Mouse (Mus musculus) neural tube, embryonic 12.5 days (tissue): ENCODE measurements at regions not wholly inside any gene's neighbourhood (a gene's known extent, or its start where the extent isn't known, plus 50 kb on each side); places are given as distances from the start of the nearest gene placed in this dataset.

Experiments used
- ATAC-seq: fragments of 200-750 bp; cut with Nextera tagmentation; 2 replicates; pipeline ENCODE4 v1.8.0; 2017; ENCODE audit warnings: low read depth, mild to moderate bottlenecking, moderate TSS enrichment, moderate library complexity; ENCODE audit not compliant: low FRiP score
- H3K27ac ChIP-seq: fragments of 300-500 bp; sonication (generic); 2 replicates; pipeline ENCODE4 v1.5.1; 2016
- H3K27me3 ChIP-seq: fragments of 300-500 bp; sonication (generic); replicated peaks from 2 replicates; pipeline ENCODE4 v1.6.1; 2016; ENCODE audit warnings: mild to moderate bottlenecking
- H3K36me3 ChIP-seq: fragments of 300-500 bp; sonication (generic); 2 replicates; pipeline ENCODE4 v1.6.1; 2016; ENCODE audit warnings: mild to moderate bottlenecking
- H3K4me1 ChIP-seq: fragments of 300-500 bp; sonication (generic); 2 replicates; pipeline ENCODE4 v1.6.1; 2016
- H3K4me2 ChIP-seq: fragments of 300-500 bp; sonication (generic); replicated peaks from 2 replicates; pipeline ENCODE4 v1.6.1; 2016; ENCODE audit warnings: mild to moderate bottlenecking
- H3K4me3 ChIP-seq: fragments of 300-500 bp; sonication (generic); 2 replicates; pipeline ENCODE4 v1.5.1; 2016
- H3K9ac ChIP-seq: fragments of 300-500 bp; sonication (generic); 2 replicates; pipeline ENCODE4 v1.6.1; 2016; ENCODE audit warnings: mild to moderate bottlenecking
- H3K9me3 ChIP-seq: fragments of 300-500 bp; sonication (generic); 2 replicates; pipeline ENCODE4 v1.6.1; 2016; ENCODE audit warnings: mild to moderate bottlenecking
- WGBS: fragments of 180-500 bp; shearing (Covaris S2); methylation state at CpG from one replicate; pipeline ENCODE4 v1.1.7; 2016; 5-methylcytosine and 5-hydroxymethylcytosine counted together

DNA sequence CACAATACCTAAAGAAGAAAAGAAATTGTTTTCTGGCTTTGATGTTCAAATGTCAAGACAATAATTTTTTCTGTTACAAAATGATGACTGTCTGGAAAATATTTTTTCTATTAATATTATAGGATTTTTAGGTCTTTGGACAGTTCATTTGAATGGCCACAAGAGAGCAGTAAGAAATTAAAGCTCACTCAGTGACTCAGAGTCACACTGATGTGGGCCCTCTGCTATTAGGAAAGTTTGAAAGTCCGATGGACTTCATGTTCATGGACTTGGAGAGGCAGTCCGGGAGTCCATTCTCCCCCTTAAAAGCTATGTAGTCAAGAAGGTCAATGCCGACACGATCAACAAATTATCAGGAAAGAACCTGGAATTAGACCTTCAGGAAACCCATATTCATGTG, 657.0 kb downstream of the Mecom start:
- ATAC-seq = no peak
- H3K27me3 ChIP-seq = no peaks in the 10 kb centered on the region
- no peaks in the 10 kb centered on the region for H3K4me1 ChIP-seq
- H3K36me3 ChIP-seq = no peaks in the 10 kb centered on the region
- H3K9ac ChIP-seq = no peak overlapping the region
- H3K4me3 ChIP-seq = no peak overlapping the region
- H3K27ac ChIP-seq = no peak overlapping the region
- H3K9me3 ChIP-seq = no peaks in the 10 kb centered on the region
- WGBS = 89% methylated on average over 4 of the region's 4 CpGs
- no peak overlapping the region for H3K4me2 ChIP-seq

DNA sequence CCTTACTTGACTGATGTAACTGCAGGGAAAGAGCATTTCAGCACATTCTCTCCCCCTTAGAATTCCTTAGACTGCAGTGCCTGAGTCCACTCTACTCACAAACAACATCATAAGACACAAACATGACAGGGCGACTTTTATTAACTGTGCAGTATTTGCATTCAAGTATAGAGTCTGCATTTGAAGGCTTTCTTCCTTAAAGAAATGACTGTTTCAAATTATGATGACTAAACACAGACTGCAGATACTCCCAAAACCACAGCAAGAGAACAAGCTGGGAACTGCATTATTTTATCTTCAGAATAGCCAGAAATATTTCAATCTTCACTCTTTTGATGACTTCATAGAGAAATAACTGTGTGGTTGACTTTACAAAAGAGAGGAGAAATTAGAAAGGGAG, 657.5 kb downstream of the Mecom start:
- Histone ChIP-seq H3K36me3 (no peaks in the 10 kb centered on the region), H3K9me3 (no peaks in the 10 kb centered on the region), H3K9ac (no peak overlapping the region), H3K4me1 (no peaks in the 10 kb centered on the region), H3K4me2 (no peak overlapping the region), H3K27me3 (no peaks in the 10 kb centered on the region), H3K27ac (no peak overlapping the region), H3K4me3 (no peak overlapping the region)
- ATAC-seq = no peak
- 86% methylated on average over 1 of the region's 1 CpGs for WGBS

DNA sequence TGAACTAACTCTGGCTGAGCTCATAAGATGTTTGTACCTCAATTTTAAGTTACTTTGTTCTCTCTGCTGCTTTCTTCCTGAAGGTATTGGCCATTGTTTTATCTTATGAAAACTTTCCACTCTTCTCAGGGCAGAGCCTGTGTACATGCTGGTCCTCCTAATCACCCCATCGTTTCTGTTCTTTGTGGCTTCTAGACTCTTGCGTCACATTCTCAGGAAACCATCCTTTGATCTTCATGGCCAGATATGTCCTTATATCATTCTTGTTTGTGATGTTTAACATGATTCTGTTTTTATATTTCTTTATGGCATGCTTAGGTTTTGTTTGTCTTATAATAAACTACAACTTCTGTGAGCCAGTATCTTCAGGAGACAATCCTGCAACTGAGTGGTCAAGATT, 658.2 kb downstream of the Mecom start:
- Histone ChIP-seq H3K4me3 (no peak overlapping the region), H3K9ac (no peak overlapping the region), H3K4me2 (no peak overlapping the region), H3K27me3 (no peaks in the 10 kb centered on the region), H3K36me3 (no peaks in the 10 kb centered on the region), H3K4me1 (no peaks in the 10 kb centered on the region), H3K27ac (no peak overlapping the region), H3K9me3 (no peaks in the 10 kb centered on the region)
- whole genome bisulfite sequencing = 85% methylated on average over 2 of the region's 2 CpGs
- ATAC-seq = no peak

- ATAC-seq = no peak
- H3K9me3 ChIP-seq = no peaks in the 10 kb centered on the region
- no peak overlapping the region for H3K4me2 ChIP-seq
These were observed 667.8 kb downstream of the Mecom start for GRCm38 (mm10) chr3:29879966-29880365.

GRCm38 (mm10) chr3:29875768-29876167, 672.0 kb downstream of the Mecom start:
- Histone ChIP-seq H3K4me2 (no peak overlapping the region), H3K27ac (no peak overlapping the region), H3K4me1 (no peaks in the 10 kb centered on the region), H3K27me3 (no peaks in the 10 kb centered on the region), H3K36me3 (no peaks in the 10 kb centered on the region), H3K9me3 (no peaks in the 10 kb centered on the region), H3K4me3 (no peak overlapping the region), H3K9ac (no peak overlapping the region)
- 82% methylated on average over 5 of the region's 5 CpGs for WGBS
- ATAC-seq = no peak

More at GRCm38 (mm10) chr3:29879966-29880365, 667.8 kb downstream of the Mecom start:
- no peak overlapping the region for H3K4me3 ChIP-seq
- H3K9ac ChIP-seq = no peak overlapping the region
- 62% methylated on average over 3 of the region's 3 CpGs for WGBS
- no peaks in the 10 kb centered on the region for H3K4me1 ChIP-seq
- H3K27me3 ChIP-seq = no peaks in the 10 kb centered on the region
- H3K36me3 ChIP-seq = no peaks in the 10 kb centered on the region
- H3K27ac ChIP-seq = no peak overlapping the region

GRCm38 (mm10) chr3:29862437-29862836, 685.4 kb downstream of the Mecom start:
- ATAC-seq = no peak
- 88% methylated on average over 4 of the region's 4 CpGs for WGBS
- H3K27me3 ChIP-seq = no peaks in the 10 kb centered on the region
- H3K4me1 ChIP-seq = no peaks in the 10 kb centered on the region
- H3K27ac ChIP-seq = no peak overlapping the region
- no peak overlapping the region for H3K4me2 ChIP-seq
- no peaks in the 10 kb centered on the region for H3K36me3 ChIP-seq
- no peak overlapping the region for H3K9ac ChIP-seq
- no peaks in the 10 kb centered on the region for H3K9me3 ChIP-seq
- no peak overlapping the region for H3K4me3 ChIP-seq

DNA sequence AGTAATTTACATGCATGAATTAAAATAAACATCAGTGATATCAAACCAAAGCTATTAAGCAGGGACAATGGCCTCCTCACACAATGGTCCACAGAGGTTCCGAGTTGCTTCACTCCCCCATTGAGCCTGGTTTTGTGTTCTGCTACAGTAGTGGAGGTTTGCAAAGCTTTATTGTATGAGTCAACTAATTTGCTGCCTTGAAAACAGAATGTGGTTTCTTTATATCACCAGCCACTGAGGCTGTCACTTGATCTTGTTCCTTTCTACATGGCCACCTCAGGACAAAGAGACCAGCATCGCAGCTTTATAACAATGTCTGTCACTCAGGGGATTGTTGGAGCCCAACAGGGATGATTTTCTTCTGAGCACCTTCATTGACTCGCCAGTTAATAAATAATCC, 695.3 kb downstream of the Mecom start:
- Histone ChIP-seq H3K9me3 (no peaks in the 10 kb centered on the region), H3K36me3 (no peaks in the 10 kb centered on the region), H3K4me2 (no peak overlapping the region), H3K27me3 (no peaks in the 10 kb centered on the region), H3K4me1 (no peaks in the 10 kb centered on the region), H3K9ac (no peak overlapping the region), H3K27ac (no peak overlapping the region), H3K4me3 (no peak overlapping the region)
- ATAC-seq = no peak
- 45% methylated on average over 3 of the region's 3 CpGs for WGBS

DNA sequence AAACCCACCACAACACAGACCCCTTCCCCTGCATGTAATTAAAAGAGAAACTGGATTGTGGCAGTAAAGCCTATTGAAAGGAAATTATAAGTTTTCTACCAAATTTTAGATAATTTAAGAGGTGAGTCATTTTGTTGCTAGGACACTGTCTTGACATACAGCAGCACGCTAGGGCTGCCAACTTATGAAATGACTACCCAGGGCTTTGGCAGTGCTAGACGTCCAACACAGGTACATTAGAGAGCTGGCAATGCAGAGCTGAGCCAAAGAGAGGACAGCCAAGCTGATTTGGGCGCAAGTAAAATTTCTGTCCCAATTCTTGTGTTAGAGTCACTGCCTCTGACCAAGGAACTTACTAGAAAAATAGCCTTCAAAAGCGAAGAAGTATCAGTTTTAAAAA, 712.4 kb downstream of the Mecom start:
- Histone ChIP-seq H3K36me3 (no peaks in the 10 kb centered on the region), H3K4me1 (no peaks in the 10 kb centered on the region), H3K4me3 (no peak overlapping the region), H3K9me3 (no peaks in the 10 kb centered on the region), H3K4me2 (no peak overlapping the region), H3K9ac (no peak overlapping the region), H3K27me3 (no peaks in the 10 kb centered on the region), H3K27ac (no peak overlapping the region)
- WGBS = 80% methylated on average over 4 of the region's 4 CpGs
- no peak for ATAC-seq

- ATAC-seq = no peak
- Histone ChIP-seq H3K4me3 (no peak overlapping the region), H3K4me2 (no peak overlapping the region), H3K9ac (no peak overlapping the region), H3K9me3 (no peaks in the 10 kb centered on the region), H3K36me3 (no peaks in the 10 kb centered on the region), H3K27ac (no peak overlapping the region), H3K4me1 (no peaks in the 10 kb centered on the region), H3K27me3 (no peaks in the 10 kb centered on the region)
- WGBS = 63% methylated on average over 2 of the region's 2 CpGs
These were observed 712.9 kb downstream of the Mecom start for GRCm38 (mm10) chr3:29834884-29835283.

DNA sequence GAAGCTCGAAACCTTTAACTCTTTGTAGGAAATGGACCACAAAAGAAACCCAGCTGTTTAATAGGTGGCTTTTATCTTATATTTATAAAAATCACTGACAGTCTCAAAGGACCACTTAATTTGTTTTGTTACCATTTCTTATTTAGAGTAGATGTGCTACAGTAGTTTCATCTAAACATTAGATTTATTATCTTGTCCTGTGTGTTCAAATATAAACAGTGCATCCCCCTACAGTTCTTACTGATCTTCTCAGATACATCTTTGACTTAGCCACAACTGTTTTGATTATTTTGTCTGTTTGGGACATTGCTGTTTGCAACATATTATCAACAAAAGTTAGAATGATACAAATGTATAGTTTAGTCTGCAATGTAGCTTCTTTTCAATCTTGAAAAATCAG, 716.5 kb downstream of the Mecom start:
- Histone ChIP-seq H3K4me2 (no peak overlapping the region), H3K36me3 (no peaks in the 10 kb centered on the region), H3K27ac (no peak overlapping the region), H3K9ac (no peak overlapping the region), H3K4me1 (no peaks in the 10 kb centered on the region), H3K27me3 (no peaks in the 10 kb centered on the region), H3K4me3 (no peak overlapping the region), H3K9me3 (no peaks in the 10 kb centered on the region)
- ATAC-seq = no peak
- 76% methylated on average over 1 of the region's 1 CpGs for WGBS

DNA sequence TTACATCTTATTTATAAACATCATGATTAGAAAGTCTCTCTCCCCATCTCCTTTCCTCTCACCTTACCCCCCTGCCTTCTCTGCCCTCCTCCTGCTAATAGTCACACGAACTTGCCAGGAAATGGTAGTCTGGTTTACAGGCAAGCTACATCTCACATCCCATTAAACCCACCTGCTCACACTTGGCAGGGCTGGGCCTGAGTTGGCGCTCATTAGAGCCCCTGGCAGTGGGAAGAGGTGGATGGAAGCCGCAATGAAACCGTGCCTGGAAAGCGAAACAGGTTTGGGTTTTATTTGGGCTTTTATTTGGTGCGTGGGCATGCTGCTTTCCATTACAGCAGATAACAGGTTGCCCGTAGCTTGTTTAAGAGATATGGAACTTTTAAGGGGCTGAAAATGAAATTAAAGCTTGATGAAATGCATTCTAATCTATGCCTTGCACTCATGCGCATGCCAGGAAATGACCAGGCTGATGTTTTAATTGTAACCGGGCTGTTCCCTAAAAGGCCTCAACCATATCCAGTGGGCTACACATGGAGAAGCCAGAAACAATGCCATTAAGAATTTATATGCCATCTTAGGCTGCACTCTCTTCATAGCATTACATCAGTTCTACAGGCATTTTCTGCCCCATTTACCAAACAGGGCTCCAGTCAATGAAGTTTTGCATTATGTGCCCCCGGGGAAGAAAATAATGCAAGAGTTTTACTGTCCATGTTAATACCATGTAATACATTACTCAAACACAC, 725.0 kb downstream of the Mecom start:
- H3K36me3 ChIP-seq = no peaks in the 10 kb centered on the region
- no peaks in the 10 kb centered on the region for H3K4me1 ChIP-seq
- H3K4me2 ChIP-seq = no peak overlapping the region
- WGBS = 86% methylated on average over 10 of the region's 10 CpGs
- H3K9me3 ChIP-seq = no peaks in the 10 kb centered on the region
- ATAC-seq = no peak
- H3K4me3 ChIP-seq = no peak overlapping the region
- no peaks in the 10 kb centered on the region for H3K27me3 ChIP-seq
- H3K27ac ChIP-seq = no peak overlapping the region
- H3K9ac ChIP-seq = no peak overlapping the region

- H3K4me1 ChIP-seq = 0 out of 2 replicates have a peak, but pooled peaks cover 8% of the 10 kb centered on the region
- H3K4me3 ChIP-seq = no peak overlapping the region
- H3K9ac ChIP-seq = no peak overlapping the region
- H3K27ac ChIP-seq = no peak overlapping the region
- no peaks in the 10 kb centered on the region for H3K27me3 ChIP-seq
- no peaks in the 10 kb centered on the region for H3K36me3 ChIP-seq
- no peak overlapping the region for H3K4me2 ChIP-seq
- WGBS = 82% methylated on average over 4 of the region's 4 CpGs
- no peak for ATAC-seq
- H3K9me3 ChIP-seq = no peaks in the 10 kb centered on the region
These were observed 730.8 kb downstream of the Mecom start for GRCm38 (mm10) chr3:29816964-29817363.

GRCm38 (mm10) chr3:29813276-29813675, 731.5 kb downstream of the Egfem1 start:
- Histone ChIP-seq H3K27ac (no peak overlapping the region), H3K4me2 (no peak overlapping the region), H3K9ac (no peak overlapping the region), H3K27me3 (no peaks in the 10 kb centered on the region), H3K4me1 (0 out of 2 replicates have a peak, but pooled peaks cover 8% of the 10 kb centered on the region), H3K4me3 (no peak overlapping the region), H3K36me3 (no peaks in the 10 kb centered on the region), H3K9me3 (no peaks in the 10 kb centered on the region)
- WGBS = 53% methylated on average over 7 of the region's 7 CpGs
- peak; percentile 41; the same call in 1 of the 2 replicates for ATAC-seq
